Mouse (Mus musculus): ENCODE results near the gene H2-Aa. TPM values are rescaled to one million over a fixed set of nuclear protein-coding genes. Genes with fewer than 3 reads are reported as not detected.

The H2-Aa gene
- polyA plus RNA-seq, 1 experiment from 2014 or later, result 0.37 TPM

GRCm38 (mm10) chr17:34237741-34238140 lies 49.9 kb downstream of the H2-Aa start:
- no peak for ATAC-seq (ENCODE audit: low FRiP score, low read depth)
- H3K27ac ChIP-seq (replicated peaks), result no peak overlapping the region
- H3K9ac ChIP-seq (replicated peaks), result no peak overlapping the region
- no peak overlapping the region for H3K4me3 ChIP-seq
- H3K4me2 ChIP-seq (replicated peaks), result no peak overlapping the region
- H3K9me3 ChIP-seq, result peaks cover 7% of the 10 kb centered on the region
- WGBS, result 83% methylated on average over 3 of the region's 3 CpGs
- no peaks in the 10 kb centered on the region for H3K4me1 ChIP-seq
- no peaks in the 10 kb centered on the region; the same call in 1 of the 2 replicates for H3K27me3 ChIP-seq
- no peaks in the 10 kb centered on the region for H3K36me3 ChIP-seq

- Histone ChIP-seq H3K27me3 (no peaks in the 10 kb centered on the region; the same call in 1 of the 2 replicates), H3K36me3 (no peaks in the 10 kb centered on the region), H3K4me1 (no peaks in the 10 kb centered on the region), H3K4me3 (no peak overlapping the region), H3K9ac (replicated peaks) (no peak overlapping the region), H3K9me3 (peaks cover 5% of the 10 kb centered on the region), H3K27ac (replicated peaks) (no peak overlapping the region), H3K4me2 (replicated peaks) (no peak overlapping the region)
- ATAC-seq (ENCODE audit: low FRiP score, low read depth), result no peak
- WGBS, result 86% methylated on average over 5 of the region's 5 CpGs
Observed at GRCm38 (mm10) chr17:34236691-34237090, 50.9 kb downstream of the H2-Aa start.

- Histone ChIP-seq H3K4me2 (replicated peaks) (no peak overlapping the region), H3K9me3 (no peaks in the 10 kb centered on the region), H3K9ac (replicated peaks) (no peak overlapping the region), H3K27ac (replicated peaks) (no peak overlapping the region), H3K27me3 (no peaks in the 10 kb centered on the region), H3K36me3 (no peaks in the 10 kb centered on the region), H3K4me3 (no peak overlapping the region), H3K4me1 (no peaks in the 10 kb centered on the region)
- WGBS, result 51% methylated on average over 9 of the region's 9 CpGs
- ATAC-seq (ENCODE audit: low FRiP score, low read depth), result no peak
Observed at GRCm38 (mm10) chr17:34234926-34235325, 52.7 kb downstream of the H2-Aa start.

Other genes with a start within 250 kb of the H2-Aa start
- 2.3 and 4.0 TPM in 2 replicates for gene Col11a2, start 248.4 kb downstream of the H2-Aa start, polyA plus RNA-seq (2016; fragmentation: Nextera tagmentation; extraction: Ambion mirVana)
- gene H2-Oa, start 195.5 kb downstream of the H2-Aa start, polyA plus RNA-seq (2016; fragmentation: Nextera tagmentation; extraction: Ambion mirVana), result 0.17 and 0.56 TPM in 2 replicates
- gene H2-DMa, start 168.3 kb downstream of the H2-Aa start, polyA plus RNA-seq (2016; fragmentation: Nextera tagmentation; extraction: Ambion mirVana), result 9.8 and 9.9 TPM in 2 replicates
- gene Brd2, start 165.2 kb downstream of the H2-Aa start, polyA plus RNA-seq (2016; fragmentation: Nextera tagmentation; extraction: Ambion mirVana), result 144 and 148 TPM in 2 replicates
- 0.16 and 0.23 TPM in 2 replicates for gene H2-DMb2, start 144.5 kb downstream of the H2-Aa start, polyA plus RNA-seq (2016; fragmentation: Nextera tagmentation; extraction: Ambion mirVana)
- gene H2-DMb1, start 134.8 kb downstream of the H2-Aa start, polyA plus RNA-seq (2016; fragmentation: Nextera tagmentation; extraction: Ambion mirVana), result 0.16 and 0.73 TPM in 2 replicates
- 1.4 and 1.8 TPM in 2 replicates for gene Tap1, start 100.3 kb downstream of the H2-Aa start, polyA plus RNA-seq (2016; fragmentation: Nextera tagmentation; extraction: Ambion mirVana)
- 1.3 and 1.5 TPM in 2 replicates for gene Psmb9, start 100.1 kb downstream of the H2-Aa start, polyA plus RNA-seq (2016; fragmentation: Nextera tagmentation; extraction: Ambion mirVana)
- gene Psmb8, start 90.1 kb downstream of the H2-Aa start, polyA plus RNA-seq (2016; fragmentation: Nextera tagmentation; extraction: Ambion mirVana), result 1.6 and 2.1 TPM in 2 replicates
- gene Tap2, start 84.3 kb downstream of the H2-Aa start, polyA plus RNA-seq (2016; fragmentation: Nextera tagmentation; extraction: Ambion mirVana), result 0.79 and 0.82 TPM in 2 replicates
- not detected in 2 replicates for gene H2-Ob, start 48.9 kb downstream of the H2-Aa start, polyA plus RNA-seq (2016; fragmentation: Nextera tagmentation; extraction: Ambion mirVana)
- 2.6 and 3.2 TPM in 2 replicates for gene H2-Ab1, start 30.1 kb downstream of the H2-Aa start, polyA plus RNA-seq (2016; fragmentation: Nextera tagmentation; extraction: Ambion mirVana)
- 1.7 and 2.0 TPM in 2 replicates for gene H2-Eb1, start 18.0 kb upstream of the H2-Aa start, polyA plus RNA-seq (2016; fragmentation: Nextera tagmentation; extraction: Ambion mirVana)
- gene H2-Eb2, start 37.8 kb upstream of the H2-Aa start, polyA plus RNA-seq (2016; fragmentation: Nextera tagmentation; extraction: Ambion mirVana), result 0.10 TPM in 1 of 2 replicates, not detected in the other
- 0.06 TPM in 1 of 2 replicates, not detected in the other for gene Btnl2, start 67.0 kb upstream of the H2-Aa start, polyA plus RNA-seq (2016; fragmentation: Nextera tagmentation; extraction: Ambion mirVana)
- gene Btnl1, start 89.3 kb upstream of the H2-Aa start, polyA plus RNA-seq (2016; fragmentation: Nextera tagmentation; extraction: Ambion mirVana), result not detected in 2 replicates
- gene BC051142, start 111.0 kb upstream of the H2-Aa start, polyA plus RNA-seq (2016; fragmentation: Nextera tagmentation; extraction: Ambion mirVana), result 3.9 and 4.2 TPM in 2 replicates
- not detected in 2 replicates for gene Btnl4, start 189.5 kb upstream of the H2-Aa start, polyA plus RNA-seq (2016; fragmentation: Nextera tagmentation; extraction: Ambion mirVana)
- not detected in 2 replicates for gene Btnl6, start 229.5 kb upstream of the H2-Aa start, polyA plus RNA-seq (2016; fragmentation: Nextera tagmentation; extraction: Ambion mirVana)